Comparison of ENCODE assay signal across 31 mouse cellular contexts in genomic region chr17:11431323-11431722, GRCm38 (mm10).
"Had no signal": no experiment of that assay in that cellular context is flagged by ENCODE, and none has a peak within 500 bp of the region (broad histone marks: within the 10 kb centered on the region; RNA-seq: fewer than 3 reads in every experiment).

No protein-coding gene starts in this region.

- H3K27ac ChIP-seq: limb, embryonic 10.5 days; limb, embryonic 12.5 days; limb, embryonic 13.5 days; limb, embryonic 15.5 days; liver, embryonic 12.5 days; liver, embryonic 13.5 days; liver, embryonic 14.5 days; liver, embryonic 15.5 days; lung, embryonic 15.5 days; macrophage; midbrain, embryonic 10.5 days; midbrain, embryonic 12.5 days; midbrain, embryonic 13.5 days; midbrain, embryonic 15.5 days had no signal

- H3K4me2 ChIP-seq: limb, embryonic 12.5 days; limb, embryonic 13.5 days; limb, embryonic 15.5 days; liver, embryonic 11.5 days; liver, embryonic 12.5 days; liver, embryonic 13.5 days; liver, embryonic 15.5 days; lung, embryonic 14.5 days; lung, embryonic 15.5 days; midbrain, embryonic 11.5 days; midbrain, embryonic 12.5 days; midbrain, embryonic 13.5 days; midbrain, embryonic 15.5 days had no signal

- H3K36me3 ChIP-seq: limb, embryonic 10.5 days; limb, embryonic 12.5 days; limb, embryonic 13.5 days; limb, embryonic 15.5 days; liver, embryonic 12.5 days; liver, embryonic 13.5 days; liver, embryonic 15.5 days; lung, embryonic 15.5 days; midbrain, embryonic 10.5 days; midbrain, embryonic 12.5 days; midbrain, embryonic 13.5 days; midbrain, embryonic 15.5 days had no signal

- H3K4me1 ChIP-seq: limb, embryonic 10.5 days; limb, embryonic 12.5 days; limb, embryonic 13.5 days; limb, embryonic 15.5 days; liver, embryonic 12.5 days; liver, embryonic 13.5 days; liver, embryonic 15.5 days; lung, embryonic 15.5 days; megakaryocyte, embryonic 14.5 days; midbrain, embryonic 10.5 days; midbrain, embryonic 12.5 days; midbrain, embryonic 13.5 days had no signal

- H3K4me3 ChIP-seq: limb, embryonic 10.5 days; limb, embryonic 12.5 days; limb, embryonic 13.5 days; limb, embryonic 15.5 days; liver, embryonic 12.5 days; liver, embryonic 13.5 days; liver, embryonic 15.5 days; lung, embryonic 15.5 days; megakaryocyte, embryonic 14.5 days; midbrain, embryonic 10.5 days; midbrain, embryonic 12.5 days; midbrain, embryonic 13.5 days; midbrain, embryonic 15.5 days; myocyte had no signal

- H3K27me3 ChIP-seq: limb, embryonic 12.5 days; limb, embryonic 13.5 days; limb, embryonic 15.5 days; liver, embryonic 12.5 days; liver, embryonic 13.5 days; liver, embryonic 15.5 days; lung, embryonic 15.5 days; megakaryocyte, embryonic 14.5 days; midbrain, embryonic 12.5 days; midbrain, embryonic 13.5 days; midbrain, embryonic 15.5 days had no signal

- H3K9me3 ChIP-seq: limb, embryonic 10.5 days; limb, embryonic 13.5 days; liver, embryonic 12.5 days; liver, embryonic 13.5 days; liver, embryonic 15.5 days; lung, embryonic 15.5 days; midbrain, embryonic 10.5 days; midbrain, embryonic 12.5 days; midbrain, embryonic 13.5 days; midbrain, embryonic 15.5 days had no signal

- DNase-seq: left cerebral cortex, postnatal 4 days; liver; liver, embryonic 13.5 days; liver, postnatal 0 days; lung, adult 18-20 months; lung, adult 2 months; lung, embryonic 14.5 days; lung, postnatal 10 days; lung, postnatal 14 days; lung, postnatal 36 days; lung, postnatal 4 days; midbrain, embryonic 14.5 days had no signal

- H3K9ac ChIP-seq: limb, embryonic 12.5 days; limb, embryonic 13.5 days; limb, embryonic 15.5 days; liver, embryonic 12.5 days; liver, embryonic 13.5 days; liver, embryonic 14.5 days; liver, embryonic 15.5 days; liver, postnatal 0 days; lung, embryonic 14.5 days; lung, embryonic 15.5 days; midbrain, embryonic 12.5 days; midbrain, embryonic 13.5 days; midbrain, embryonic 15.5 days had no signal

- ATAC-seq: liver, embryonic 12.5 days; liver, postnatal 0 days; lung, postnatal 0 days; midbrain, embryonic 13.5 days; midbrain, embryonic 15.5 days; midbrain, embryonic 16.5 days had no signal
